ENCODE assay signal across 22 mouse cellular contexts in genomic region chr7:25576308-25576707, GRCm38 (mm10). TPM values are rescaled to one million over a fixed set of nuclear protein-coding genes. Genes with fewer than 3 reads are reported as not detected.
DNase-seq lines count a peak whose midpoint lies in the region; ATAC-seq and TF ChIP-seq lines count a peak whose summit lies in the region.
"Not testable (repeated sequence)": the region's sequence is repeated elsewhere in the genome, so short reads cannot be mapped to it uniquely, and the experiment has no call there.
"Had no signal": no experiment of that assay in that cellular context is flagged by ENCODE, and none has a peak within 500 bp of the region (broad histone marks: within the 10 kb centered on the region; RNA-seq: fewer than 3 reads in every experiment).

No protein-coding gene starts in this region.

- peak; percentile 27 for DNase-seq in T-cell, adult 2 months (ENCODE audit: low spot score)
- DNase-seq in spleen, adult 2 months (ENCODE audit: low read depth in 1 of 2, low spot score in 2 of 2): peak in 1 of 2 experiments; percentile 41
- DNase-seq in stomach, postnatal 0 days (ENCODE audit: low spot score): peak; percentile 31
- DNase-seq in thymus, postnatal 4 days: peak; percentile 42

- not testable (repeated sequence) for TF ChIP-seq POLR2A in spleen, adult 2 months (IDR thresholded peaks at IDR 0.05; ENCODE audit: low read depth, low read length)

- not testable (repeated sequence) for H3K4me1 ChIP-seq in embryonic facial prominence, embryonic 15.5 days; intestine, embryonic 16.5 days (ENCODE audit: control insufficient read depth, insufficient read depth, low read length); kidney, embryonic 16.5 days (ENCODE audit: insufficient read depth, low read length); lung, embryonic 15.5 days; stomach, postnatal 0 days (replicated peaks; ENCODE audit: control insufficient read depth, insufficient read depth)
- peaks cover 24% of the 10 kb centered on the region; the same call in 1 of the 2 replicates for H3K4me1 ChIP-seq in spleen, adult 2 months (ENCODE audit: control insufficient read depth, insufficient read depth, insufficient read length)

- 31% methylated on average over 6 of the region's 6 CpGs for WGBS in embryonic facial prominence, embryonic 15.5 days
- WGBS in intestine, embryonic 16.5 days: 34% methylated on average over 6 of the region's 6 CpGs
- 32% methylated on average over 6 of the region's 6 CpGs for WGBS in kidney, embryonic 16.5 days
- WGBS in lung, embryonic 15.5 days: 24% methylated on average over 6 of the region's 6 CpGs
- WGBS in spleen, adult 2 months: 44% methylated on average over 6 of the region's 6 CpGs
- 23% methylated on average over 6 of the region's 6 CpGs for WGBS in stomach, postnatal 0 days

- H3K4me2 ChIP-seq in embryonic facial prominence, embryonic 15.5 days (replicated peaks); intestine, embryonic 16.5 days (ENCODE audit: low read depth, low read length); kidney, embryonic 16.5 days (replicated peaks; ENCODE audit: low read depth, low read length); lung, embryonic 15.5 days; stomach, postnatal 0 days (replicated peaks; ENCODE audit: low read depth): not testable (repeated sequence)

- not testable (repeated sequence) for H3K9ac ChIP-seq in embryonic facial prominence, embryonic 15.5 days; intestine, embryonic 16.5 days (ENCODE audit: low read depth, low read length); kidney, embryonic 16.5 days (replicated peaks; ENCODE audit: low read length); lung, embryonic 15.5 days; stomach, postnatal 0 days (ENCODE audit: low read length)

- ATAC-seq in embryonic facial prominence, embryonic 15.5 days (ENCODE audit: insufficient number of reproducible peaks, low FRiP score, low TSS enrichment, low read depth): not testable (repeated sequence)
- peak; percentile 90 for ATAC-seq in intestine, embryonic 16.5 days
- peak; percentile 39; the same call in 1 of the 2 replicates for ATAC-seq in kidney, embryonic 16.5 days (ENCODE audit: low FRiP score, low TSS enrichment)
- ATAC-seq in lung, embryonic 15.5 days (ENCODE audit: borderline replicate concordance, extremely low read depth, low FRiP score, low TSS enrichment): peak; percentile 27; the same call in 1 of the 2 replicates
- ATAC-seq in stomach, postnatal 0 days (ENCODE audit: low FRiP score, low TSS enrichment): peak; percentile 75

- not testable (repeated sequence) for H3K4me3 ChIP-seq in embryonic facial prominence, embryonic 15.5 days (replicated peaks); intestine, embryonic 16.5 days (ENCODE audit: low read length); kidney, embryonic 16.5 days (ENCODE audit: low read length); lung, embryonic 15.5 days; spleen, adult 2 months (ENCODE audit: extremely low read depth, insufficient read depth, insufficient read length); stomach, postnatal 0 days (ENCODE audit: low read depth, low read length)

- TF ChIP-seq CTCF in spleen, adult 2 months (IDR thresholded peaks at IDR 0.05; ENCODE audit: extremely low read depth, insufficient read depth, insufficient read length, insufficient replicate concordance); stomach, postnatal 0 days (IDR thresholded peaks at IDR 0.05; ENCODE audit: low read depth): not testable (repeated sequence)

- not testable (repeated sequence) for H3K27me3 ChIP-seq in embryonic facial prominence, embryonic 15.5 days; intestine, embryonic 16.5 days (replicated peaks; ENCODE audit: control insufficient read depth, insufficient read depth, low read length); kidney, embryonic 16.5 days (ENCODE audit: insufficient read depth, low read length); lung, embryonic 15.5 days; spleen, adult 2 months (ENCODE audit: control insufficient read depth, insufficient read depth, low read length); stomach, postnatal 0 days (ENCODE audit: control insufficient read depth, insufficient read depth, low read length)

- H3K36me3 ChIP-seq in embryonic facial prominence, embryonic 15.5 days; intestine, embryonic 16.5 days (ENCODE audit: control insufficient read depth, insufficient read depth, low read length); kidney, embryonic 16.5 days (ENCODE audit: insufficient read depth, low read length); lung, embryonic 15.5 days; spleen, adult 2 months (ENCODE audit: control insufficient read depth, insufficient read depth, low read length); stomach, postnatal 0 days (ENCODE audit: control insufficient read depth, insufficient read depth, low read length): not testable (repeated sequence)

- H3K27ac ChIP-seq in embryonic facial prominence, embryonic 15.5 days (replicated peaks): peak overlapping the region; percentile 77
- H3K27ac ChIP-seq in intestine, embryonic 16.5 days (ENCODE audit: low read length): not testable (repeated sequence)
- peak overlapping the region; percentile 80 for H3K27ac ChIP-seq in kidney, embryonic 16.5 days (ENCODE audit: low read length)
- H3K27ac ChIP-seq in lung, embryonic 15.5 days: peak overlapping the region; percentile 73
- peak overlapping the region; percentile 96 for H3K27ac ChIP-seq in spleen, adult 2 months (ENCODE audit: insufficient read depth, low read length)
- peak overlapping the region; percentile 79 for H3K27ac ChIP-seq in stomach, postnatal 0 days (replicated peaks)

- not testable (repeated sequence) for H3K9me3 ChIP-seq in embryonic facial prominence, embryonic 15.5 days (replicated peaks); intestine, embryonic 16.5 days (ENCODE audit: control insufficient read depth, low read length); kidney, embryonic 16.5 days (ENCODE audit: low read length); lung, embryonic 15.5 days; stomach, postnatal 0 days (ENCODE audit: control insufficient read depth, low read length)

- TF ChIP-seq EP300 in stomach, postnatal 0 days (optimal IDR thresholded peaks at IDR 0.05): not testable (repeated sequence)

RNA-seq across cellular contexts. Expression of gene Ceacam2, which starts 36.7 kb away (rescaled TPM):
- 0.11 TPM in 1 of 2 replicates, not detected in the other for polyA plus RNA-seq in embryonic facial prominence, embryonic 15.5 days (2015; fragmentation: Nextera tagmentation; extraction: Ambion mirVana)
- not detected in 2 replicates for polyA plus RNA-seq in intestine, embryonic 16.5 days (2015; fragmentation: Nextera tagmentation; extraction: Ambion mirVana)
- 0.31 TPM in 1 of 2 replicates, not detected in the other for polyA plus RNA-seq in kidney, embryonic 16.5 days (2015; fragmentation: Nextera tagmentation; extraction: Ambion mirVana)
- 0.08 and 0.16 TPM in 2 replicates for polyA plus RNA-seq in lung, embryonic 15.5 days (2015; fragmentation: Nextera tagmentation; extraction: Ambion mirVana)
- 0.45 and 0.67 TPM in 2 replicates for polyA plus RNA-seq in spleen, adult 2 months (2012; rRNA removed)
- polyA plus RNA-seq in stomach, postnatal 0 days (2015; fragmentation: Nextera tagmentation; extraction: Ambion mirVana): 0.07 TPM in 1 of 2 replicates, not detected in the other
- polyA plus RNA-seq: brain, embryonic 14.5 days; C2C12; forebrain, embryonic 14.5 days; heart, embryonic 10.5 days; heart, embryonic 15.5 days; hindbrain, embryonic 11.5 days; limb, embryonic 11.5 days; liver, embryonic 15.5 days; neural tube, embryonic 11.5 days had no signal

RNA-seq across cellular contexts. Expression of gene Erich4, which starts 39.4 kb away (rescaled TPM):
- polyA plus RNA-seq in embryonic facial prominence, embryonic 15.5 days (2015; fragmentation: Nextera tagmentation; extraction: Ambion mirVana): not detected in 2 replicates
- 31.8 and 43.6 TPM in 2 replicates for polyA plus RNA-seq in intestine, embryonic 16.5 days (2015; fragmentation: Nextera tagmentation; extraction: Ambion mirVana)
- 4.5 and 5.5 TPM in 2 replicates for polyA plus RNA-seq in kidney, embryonic 16.5 days (2015; fragmentation: Nextera tagmentation; extraction: Ambion mirVana)
- polyA plus RNA-seq in lung, embryonic 15.5 days (2015; fragmentation: Nextera tagmentation; extraction: Ambion mirVana): not detected in 2 replicates
- polyA plus RNA-seq in spleen, adult 2 months (2012; rRNA removed): not detected in 2 replicates
- 0.22 TPM in 1 of 2 replicates, not detected in the other for polyA plus RNA-seq in stomach, postnatal 0 days (2015; fragmentation: Nextera tagmentation; extraction: Ambion mirVana)
- polyA plus RNA-seq: C2C12; forebrain, embryonic 14.5 days; heart, embryonic 10.5 days; heart, embryonic 15.5 days; hindbrain, embryonic 11.5 days; hindbrain, embryonic 16.5 days; limb, embryonic 11.5 days; liver, adult 2 months; macrophage; midbrain, embryonic 14.5 days; neural tube, embryonic 11.5 days; urinary bladder, adult 2 months had no signal

RNA-seq across cellular contexts. Expression of gene Dmac2, which starts 42.9 kb away (rescaled TPM):
- 30.6 and 33.8 TPM in 2 replicates for polyA plus RNA-seq in embryonic facial prominence, embryonic 15.5 days (2015; fragmentation: Nextera tagmentation; extraction: Ambion mirVana)
- polyA plus RNA-seq in intestine, embryonic 16.5 days (2015; fragmentation: Nextera tagmentation; extraction: Ambion mirVana): 41.8 and 43.4 TPM in 2 replicates
- polyA plus RNA-seq in kidney, embryonic 16.5 days (2015; fragmentation: Nextera tagmentation; extraction: Ambion mirVana): 61.8 and 64.7 TPM in 2 replicates
- polyA plus RNA-seq in lung, embryonic 15.5 days (2015; fragmentation: Nextera tagmentation; extraction: Ambion mirVana): 31.5 and 34.6 TPM in 2 replicates
- polyA plus RNA-seq in spleen, adult 2 months (2012; rRNA removed): 74.7 and 91.3 TPM in 2 replicates
- 25.4 and 29.2 TPM in 2 replicates for polyA plus RNA-seq in stomach, postnatal 0 days (2015; fragmentation: Nextera tagmentation; extraction: Ambion mirVana)

RNA-seq across cellular contexts. Expression of gene B3gnt8, which starts 50.1 kb away (rescaled TPM):
- 13.5 and 13.8 TPM in 2 replicates for polyA plus RNA-seq in embryonic facial prominence, embryonic 15.5 days (2015; fragmentation: Nextera tagmentation; extraction: Ambion mirVana)
- 6.8 and 7.5 TPM in 2 replicates for polyA plus RNA-seq in intestine, embryonic 16.5 days (2015; fragmentation: Nextera tagmentation; extraction: Ambion mirVana)
- 14.2 and 15.0 TPM in 2 replicates for polyA plus RNA-seq in kidney, embryonic 16.5 days (2015; fragmentation: Nextera tagmentation; extraction: Ambion mirVana)
- 9.9 and 11.4 TPM in 2 replicates for polyA plus RNA-seq in lung, embryonic 15.5 days (2015; fragmentation: Nextera tagmentation; extraction: Ambion mirVana)
- polyA plus RNA-seq in spleen, adult 2 months (2012; rRNA removed): 54.8 and 71.5 TPM in 2 replicates
- polyA plus RNA-seq in stomach, postnatal 0 days (2015; fragmentation: Nextera tagmentation; extraction: Ambion mirVana): 5.8 and 6.5 TPM in 2 replicates
